Mouse (Mus musculus): Measurements from ENCODE around the gene Prkn. TPM values are rescaled to one million over a fixed set of nuclear protein-coding genes. Genes with fewer than 3 reads are reported as not detected.
"Not testable (repeated sequence)": the region's sequence is repeated elsewhere in the genome, so short reads cannot be mapped to it uniquely, and the experiment has no call there.

The Prkn gene
- polyA plus RNA-seq, 1 experiment from 2014 or later = 2.8 TPM

- Histone ChIP-seq H3K36me3 (no peaks in the 10 kb centered on the region), H3K9me3 (replicated peaks) (no peaks in the 10 kb centered on the region)
Observed at GRCm38 (mm10) chr17:11142321-11142720, 302.1 kb downstream of the Prkn start.

GRCm38 (mm10) chr17:11156119-11156518, 315.9 kb downstream of the Prkn start:
- H3K27me3 ChIP-seq = no peaks in the 10 kb centered on the region
- H3K9ac ChIP-seq = no peak overlapping the region
- H3K36me3 ChIP-seq = no peaks in the 10 kb centered on the region
- ATAC-seq (ENCODE audit: insufficient number of reproducible peaks, low FRiP score, low TSS enrichment, low read depth) = no peak
- H3K4me2 ChIP-seq (replicated peaks) = no peak overlapping the region
- H3K9me3 ChIP-seq (replicated peaks) = no peaks in the 10 kb centered on the region
- H3K4me3 ChIP-seq (replicated peaks) = no peak overlapping the region
- H3K27ac ChIP-seq (replicated peaks) = no peak overlapping the region
- no peaks in the 10 kb centered on the region for H3K4me1 ChIP-seq
- 93% methylated on average over 3 of the region's 3 CpGs for WGBS

More at GRCm38 (mm10) chr17:11142321-11142720, 302.1 kb downstream of the Prkn start:
- H3K27me3 ChIP-seq = no peaks in the 10 kb centered on the region
- H3K9ac ChIP-seq = no peak overlapping the region
- 62% methylated on average over 5 of the region's 5 CpGs for WGBS
- H3K27ac ChIP-seq (replicated peaks) = no peak overlapping the region
- H3K4me3 ChIP-seq (replicated peaks) = no peak overlapping the region
- no peaks in the 10 kb centered on the region; the same call in 1 of the 2 replicates for H3K4me1 ChIP-seq
- H3K4me2 ChIP-seq (replicated peaks) = no peak overlapping the region
- no peak for ATAC-seq (ENCODE audit: insufficient number of reproducible peaks, low FRiP score, low TSS enrichment, low read depth)

- H3K27me3 ChIP-seq = no peaks in the 10 kb centered on the region
- H3K4me2 ChIP-seq (replicated peaks) = no peak overlapping the region
- no peak overlapping the region for H3K27ac ChIP-seq (replicated peaks)
- ATAC-seq (ENCODE audit: insufficient number of reproducible peaks, low FRiP score, low TSS enrichment, low read depth) = no peak
- H3K4me1 ChIP-seq = no peaks in the 10 kb centered on the region
- 82% methylated on average over 7 of the region's 7 CpGs for WGBS
- no peaks in the 10 kb centered on the region for H3K9me3 ChIP-seq (replicated peaks)
- no peak overlapping the region for H3K4me3 ChIP-seq (replicated peaks)
- no peaks in the 10 kb centered on the region for H3K36me3 ChIP-seq
- no peak overlapping the region for H3K9ac ChIP-seq
Observed at GRCm38 (mm10) chr17:11157536-11157935, 317.4 kb downstream of the Prkn start.

DNA sequence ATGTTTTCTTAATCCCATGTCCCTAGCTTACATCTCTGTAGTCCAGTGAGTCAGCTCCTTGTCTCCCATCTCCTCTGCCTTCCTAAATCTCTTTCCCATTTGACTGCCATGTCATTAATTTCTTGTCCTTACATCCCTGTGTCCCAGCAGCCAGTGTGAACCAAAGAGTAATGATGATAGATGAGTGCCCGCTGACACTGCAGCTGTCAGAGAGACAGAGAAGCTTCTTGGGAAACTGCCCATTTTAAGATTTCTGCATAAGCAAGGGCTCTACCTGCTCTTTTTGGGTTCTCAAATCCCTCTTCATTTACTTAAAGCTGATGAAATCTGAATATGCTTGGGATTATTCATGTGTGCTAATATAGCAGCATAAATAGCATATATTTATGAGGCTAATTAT, 321.3 kb downstream of the Prkn start:
- ATAC-seq (ENCODE audit: insufficient number of reproducible peaks, low FRiP score, low TSS enrichment, low read depth) = no peak

DNA sequence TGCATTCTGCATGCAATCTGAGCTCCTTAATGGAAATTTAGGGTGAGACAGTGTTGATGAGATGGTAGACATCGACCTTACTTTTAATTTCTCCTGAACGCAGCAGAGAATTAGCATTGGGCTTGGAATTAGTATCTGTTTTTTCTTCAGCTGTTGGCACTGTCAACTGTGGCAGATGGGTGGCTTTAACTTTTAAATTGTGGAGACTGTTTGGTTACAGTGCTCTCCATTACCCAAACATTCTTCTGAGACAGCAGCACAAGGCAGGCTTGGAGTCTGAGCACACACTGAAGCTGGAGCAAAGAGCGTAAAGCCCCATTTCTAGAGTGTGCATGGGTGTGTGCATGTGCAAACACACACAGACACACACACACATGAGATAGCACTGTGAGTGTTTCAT, 322.6 kb downstream of the Prkn start:
- WGBS = 82% methylated on average over 3 of the region's 3 CpGs
- no peak for ATAC-seq (ENCODE audit: insufficient number of reproducible peaks, low FRiP score, low TSS enrichment, low read depth)

More for the DNA sequence above, 321.3 kb downstream of the Prkn start:
- no peaks in the 10 kb centered on the region for H3K4me1 ChIP-seq
- no peak overlapping the region for H3K4me2 ChIP-seq (replicated peaks)
- H3K4me3 ChIP-seq (replicated peaks) = no peak overlapping the region
- no peaks in the 10 kb centered on the region for H3K36me3 ChIP-seq
- H3K9ac ChIP-seq = no peak overlapping the region
- no peaks in the 10 kb centered on the region for H3K27me3 ChIP-seq
- 84% methylated on average over 1 of the region's 1 CpGs for WGBS
- H3K27ac ChIP-seq (replicated peaks) = no peak overlapping the region
- H3K9me3 ChIP-seq (replicated peaks) = no peaks in the 10 kb centered on the region

GRCm38 (mm10) chr17:11187356-11187755, 347.2 kb downstream of the Prkn start:
- no peaks in the 10 kb centered on the region for H3K4me1 ChIP-seq
- H3K4me2 ChIP-seq (replicated peaks) = no peak overlapping the region
- no peak overlapping the region for H3K4me3 ChIP-seq (replicated peaks)
- H3K9me3 ChIP-seq (replicated peaks) = no peaks in the 10 kb centered on the region
- no peak overlapping the region for H3K27ac ChIP-seq (replicated peaks)
- H3K9ac ChIP-seq = no peak overlapping the region
- H3K36me3 ChIP-seq = no peaks in the 10 kb centered on the region
- no peaks in the 10 kb centered on the region for H3K27me3 ChIP-seq
- no peak for ATAC-seq (ENCODE audit: insufficient number of reproducible peaks, low FRiP score, low TSS enrichment, low read depth)

More for the DNA sequence above, 322.6 kb downstream of the Prkn start:
- no peaks in the 10 kb centered on the region for H3K36me3 ChIP-seq
- H3K27ac ChIP-seq (replicated peaks) = no peak overlapping the region
- H3K4me2 ChIP-seq (replicated peaks) = no peak overlapping the region
- no peak overlapping the region for H3K4me3 ChIP-seq (replicated peaks)
- no peaks in the 10 kb centered on the region for H3K27me3 ChIP-seq
- H3K4me1 ChIP-seq = no peaks in the 10 kb centered on the region
- no peaks in the 10 kb centered on the region for H3K9me3 ChIP-seq (replicated peaks)
- H3K9ac ChIP-seq = no peak overlapping the region

DNA sequence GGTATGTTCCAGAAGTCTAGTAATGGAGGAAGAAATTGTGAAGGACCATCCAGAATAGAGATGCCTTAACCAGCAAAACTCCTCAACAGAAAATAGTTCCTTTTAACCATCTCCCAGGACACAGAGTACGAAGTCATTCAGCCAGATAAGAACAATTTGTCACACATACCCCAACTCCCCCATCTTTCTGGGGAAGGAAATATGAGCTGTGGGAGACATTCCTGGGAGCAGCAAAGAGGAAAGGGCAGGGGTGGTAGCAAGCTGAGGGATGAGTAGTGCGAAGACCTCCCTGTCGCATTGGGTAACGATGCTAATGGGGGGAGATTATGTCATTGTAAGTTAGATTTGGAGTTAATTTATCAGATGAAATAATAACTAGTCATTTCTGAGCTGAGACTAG, 348.3 kb downstream of the Prkn start:
- no peak overlapping the region for H3K4me3 ChIP-seq (replicated peaks)
- no peaks in the 10 kb centered on the region for H3K36me3 ChIP-seq
- no peak overlapping the region for H3K9ac ChIP-seq
- no peaks in the 10 kb centered on the region for H3K4me1 ChIP-seq
- H3K27ac ChIP-seq (replicated peaks) = no peak overlapping the region
- H3K4me2 ChIP-seq (replicated peaks) = no peak overlapping the region
- WGBS = 69% methylated on average over 4 of the region's 4 CpGs
- H3K9me3 ChIP-seq (replicated peaks) = no peaks in the 10 kb centered on the region
- H3K27me3 ChIP-seq = no peaks in the 10 kb centered on the region
- no peak for ATAC-seq (ENCODE audit: insufficient number of reproducible peaks, low FRiP score, low TSS enrichment, low read depth)

GRCm38 (mm10) chr17:11190306-11190705, 350.1 kb downstream of the Prkn start:
- ATAC-seq (ENCODE audit: insufficient number of reproducible peaks, low FRiP score, low TSS enrichment, low read depth) = no peak

DNA sequence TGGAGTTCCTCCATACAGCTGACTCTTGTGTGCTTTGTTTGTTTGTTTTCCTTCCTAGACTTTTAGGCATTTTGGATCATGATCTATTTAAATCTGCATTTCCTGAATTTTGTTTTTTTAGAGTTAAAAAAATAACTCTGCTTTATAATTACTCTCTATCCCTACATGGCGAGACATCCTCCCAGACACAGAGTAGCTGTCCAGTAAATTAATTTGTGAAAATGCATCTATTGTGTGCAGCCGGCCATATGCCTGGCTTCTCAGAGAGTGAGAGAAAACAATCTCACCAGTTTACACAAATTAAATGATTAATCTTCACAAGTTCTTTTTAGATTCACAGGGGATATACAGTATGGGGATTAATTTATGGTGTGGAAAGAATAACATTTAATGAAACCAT, 357.9 kb downstream of the Prkn start:
- no peaks in the 10 kb centered on the region for H3K9me3 ChIP-seq (replicated peaks)
- H3K9ac ChIP-seq = no peak overlapping the region
- 55% methylated on average over 2 of the region's 2 CpGs for WGBS
- H3K36me3 ChIP-seq = no peaks in the 10 kb centered on the region
- no peaks in the 10 kb centered on the region for H3K4me1 ChIP-seq
- no peak overlapping the region for H3K27ac ChIP-seq (replicated peaks)
- no peak for ATAC-seq (ENCODE audit: insufficient number of reproducible peaks, low FRiP score, low TSS enrichment, low read depth)
- H3K27me3 ChIP-seq = no peaks in the 10 kb centered on the region
- no peak overlapping the region for H3K4me3 ChIP-seq (replicated peaks)
- no peak overlapping the region for H3K4me2 ChIP-seq (replicated peaks)

More at GRCm38 (mm10) chr17:11190306-11190705, 350.1 kb downstream of the Prkn start:
- Histone ChIP-seq H3K9ac (no peak overlapping the region), H3K36me3 (no peaks in the 10 kb centered on the region), H3K27ac (replicated peaks) (no peak overlapping the region), H3K4me2 (replicated peaks) (no peak overlapping the region), H3K27me3 (no peaks in the 10 kb centered on the region), H3K4me3 (replicated peaks) (no peak overlapping the region), H3K9me3 (replicated peaks) (no peaks in the 10 kb centered on the region), H3K4me1 (no peaks in the 10 kb centered on the region)
- 48% methylated on average over 2 of the region's 2 CpGs for WGBS

DNA sequence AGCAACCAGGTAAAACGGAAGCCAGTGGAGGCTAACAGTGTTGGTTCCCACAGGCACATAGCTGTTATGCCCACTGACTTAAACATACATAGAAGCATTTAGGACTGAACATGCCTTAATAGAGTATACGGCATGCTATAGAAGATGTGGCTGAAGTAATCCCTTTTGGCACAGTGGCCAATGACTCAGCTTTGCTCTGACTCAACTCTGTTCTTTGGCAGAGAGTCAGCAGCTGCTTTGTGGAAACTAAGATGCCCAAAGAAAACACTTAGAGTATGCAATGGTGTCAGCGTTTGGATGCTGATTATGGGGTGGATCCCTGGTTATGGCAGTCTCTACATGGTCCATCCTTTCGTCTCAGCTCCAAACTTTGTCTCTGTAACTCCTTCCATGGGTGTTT, 368.9 kb downstream of the Prkn start:
- not testable (repeated sequence) for H3K4me3 ChIP-seq (replicated peaks); H3K4me1 ChIP-seq; H3K36me3 ChIP-seq; H3K27me3 ChIP-seq; H3K4me2 ChIP-seq (replicated peaks); H3K9me3 ChIP-seq (replicated peaks); H3K27ac ChIP-seq (replicated peaks); ATAC-seq (ENCODE audit: insufficient number of reproducible peaks, low FRiP score, low TSS enrichment, low read depth); H3K9ac ChIP-seq
- 72% methylated on average over 4 of the region's 4 CpGs for WGBS

DNA sequence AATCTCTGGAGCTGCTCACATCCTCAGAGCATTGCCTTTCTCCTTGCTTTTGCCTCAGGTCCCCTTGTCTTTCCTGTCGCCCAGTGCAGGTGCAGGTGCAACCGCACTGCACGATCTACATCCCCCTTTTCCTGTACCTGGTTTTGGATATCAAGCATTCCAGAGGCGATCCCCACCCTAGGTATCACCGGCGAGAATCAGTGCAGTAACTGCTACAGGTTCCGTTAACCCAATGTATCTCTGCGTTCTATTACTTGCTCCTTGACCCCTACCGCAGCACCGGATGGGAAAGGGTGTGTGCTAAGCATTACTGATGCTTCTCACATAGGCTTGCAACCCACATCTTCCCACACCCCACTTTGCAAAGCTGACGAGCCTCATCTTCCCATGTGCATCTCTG, 370.8 kb downstream of the Prkn start:
- H3K4me3 ChIP-seq (replicated peaks) = no peak overlapping the region
- WGBS = 78% methylated on average over 11 of the region's 11 CpGs

GRCm38 (mm10) chr17:11211591-11211990, 371.4 kb downstream of the Prkn start:
- Histone ChIP-seq H3K9me3 (replicated peaks) (no peaks in the 10 kb centered on the region), H3K9ac (no peak overlapping the region), H3K4me2 (replicated peaks) (no peak overlapping the region), H3K4me1 (no peaks in the 10 kb centered on the region), H3K27me3 (no peaks in the 10 kb centered on the region), H3K36me3 (no peaks in the 10 kb centered on the region), H3K4me3 (replicated peaks) (no peak overlapping the region), H3K27ac (replicated peaks) (no peak overlapping the region)
- ATAC-seq (ENCODE audit: insufficient number of reproducible peaks, low FRiP score, low TSS enrichment, low read depth) = no peak
- WGBS = 49% methylated on average over 4 of the region's 4 CpGs

More for the DNA sequence above, 370.8 kb downstream of the Prkn start:
- no peaks in the 10 kb centered on the region for H3K36me3 ChIP-seq
- H3K4me2 ChIP-seq (replicated peaks) = no peak overlapping the region
- ATAC-seq (ENCODE audit: insufficient number of reproducible peaks, low FRiP score, low TSS enrichment, low read depth) = no peak
- no peaks in the 10 kb centered on the region for H3K27me3 ChIP-seq
- no peak overlapping the region for H3K9ac ChIP-seq
- no peak overlapping the region for H3K27ac ChIP-seq (replicated peaks)
- H3K4me1 ChIP-seq = no peaks in the 10 kb centered on the region
- no peaks in the 10 kb centered on the region for H3K9me3 ChIP-seq (replicated peaks)
